Comparison of ENCODE assay signal across 20 mouse cellular contexts in genomic region chr8:86864764-86865163, GRCm38 (mm10).
"Had no signal": no experiment of that assay in that cellular context is flagged by ENCODE, and none has a peak within 500 bp of the region (broad histone marks: within the 10 kb centered on the region; RNA-seq: fewer than 3 reads in every experiment).

No protein-coding gene starts in this region.

- H3K4me1 ChIP-seq: midbrain, embryonic 13.5 days; neural tube, embryonic 12.5 days had no signal

- H3K9me3 ChIP-seq: kidney, embryonic 15.5 days; liver, embryonic 13.5 days; midbrain, embryonic 10.5 days; midbrain, embryonic 13.5 days; neural tube, embryonic 12.5 days; neural tube, embryonic 15.5 days had no signal

- H3K27ac ChIP-seq: kidney, embryonic 15.5 days; left cerebral cortex, adult 2 months; liver, embryonic 13.5 days; midbrain, embryonic 10.5 days; midbrain, embryonic 13.5 days; neural tube, embryonic 12.5 days; neural tube, embryonic 15.5 days had no signal

- DNase-seq: kidney, adult 11 months; kidney, adult 8-10 months; kidney, postnatal 10 days; kidney, postnatal 36 days; layer of hippocampus, postnatal 36 days; liver, embryonic 13.5 days; lung, adult 2 months; lung, postnatal 14 days; right cerebral cortex, postnatal 14 days; right cerebral cortex, postnatal 4 days; thymus, adult 18-20 months; thymus, postnatal 36 days had no signal

- H3K4me2 ChIP-seq: kidney, embryonic 15.5 days; liver, embryonic 13.5 days; midbrain, embryonic 13.5 days; neural tube, embryonic 12.5 days; neural tube, embryonic 15.5 days had no signal

- ATAC-seq: midbrain, embryonic 13.5 days; midbrain, embryonic 16.5 days had no signal

- H3K27me3 ChIP-seq: kidney, embryonic 15.5 days; liver, embryonic 13.5 days; midbrain, embryonic 13.5 days; neural tube, embryonic 12.5 days; neural tube, embryonic 15.5 days had no signal

- H3K4me3 ChIP-seq: kidney, embryonic 15.5 days; left cerebral cortex, adult 2 months; liver, embryonic 13.5 days; midbrain, embryonic 10.5 days; midbrain, embryonic 13.5 days; myocyte; neural tube, embryonic 12.5 days; neural tube, embryonic 15.5 days had no signal

- H3K9ac ChIP-seq: kidney, embryonic 15.5 days; liver, embryonic 13.5 days; midbrain, embryonic 13.5 days; neural tube, embryonic 12.5 days; neural tube, embryonic 15.5 days had no signal
